In the genomic region with DNA sequence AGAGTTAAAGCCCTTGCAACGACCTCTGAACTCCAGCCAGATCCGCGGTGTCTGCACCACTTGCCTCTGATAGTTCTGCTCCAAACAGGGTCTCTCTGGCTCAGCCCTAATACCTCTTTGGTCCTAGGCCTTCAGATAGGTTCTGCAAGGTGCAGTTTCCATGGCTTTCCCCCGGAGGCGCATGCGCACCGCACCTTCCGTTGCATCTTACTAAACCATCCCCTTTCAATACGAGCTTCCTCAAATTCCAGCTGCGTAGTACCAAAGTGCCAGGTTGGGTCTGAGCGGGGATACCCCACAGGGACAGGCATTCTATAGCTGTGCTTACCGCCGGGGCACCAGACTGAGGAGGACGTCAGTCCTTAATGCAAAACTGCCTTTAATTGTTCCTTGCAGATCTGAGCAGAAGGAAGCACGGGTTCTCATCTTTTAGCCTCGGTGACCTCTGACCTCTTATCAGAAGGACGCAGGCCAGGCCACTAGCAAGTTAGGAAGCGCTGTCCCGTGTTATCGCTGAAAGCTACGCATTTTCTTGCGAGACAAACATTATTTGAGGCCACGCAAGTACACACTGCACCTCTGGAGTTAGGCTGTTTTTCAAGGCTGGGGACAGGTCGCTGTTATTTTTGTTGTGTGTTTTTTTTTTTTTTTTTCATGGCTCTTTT, we compare ENCODE assay signal across 8 mouse cellular contexts.
DNase-seq lines count a peak whose midpoint lies in the region; ATAC-seq and TF ChIP-seq lines count a peak whose summit lies in the region.

No protein-coding gene starts in this region.

- no peak overlapping the region for H3K9ac ChIP-seq in embryonic facial prominence, embryonic 15.5 days
- H3K9ac ChIP-seq in limb, embryonic 13.5 days: no peak overlapping the region

- H3K4me2 ChIP-seq in embryonic facial prominence, embryonic 15.5 days (replicated peaks): 0 out of 2 replicates have a peak overlapping the region, but pooled peaks have one; percentile 3
- peak overlapping the region; percentile 44 for H3K4me2 ChIP-seq in limb, embryonic 13.5 days (replicated peaks)

- ATAC-seq in embryonic facial prominence, embryonic 15.5 days (ENCODE audit: insufficient number of reproducible peaks, low FRiP score, low TSS enrichment, low read depth): no peak
- no peak for ATAC-seq in limb, embryonic 13.5 days (ENCODE audit: low FRiP score, low read depth)

- peak; percentile 28 for TF ChIP-seq CTCF in left cerebral cortex, adult 2 months (IDR thresholded peaks at IDR 0.05)

- peaks cover 28% of the 10 kb centered on the region for H3K27me3 ChIP-seq in embryonic facial prominence, embryonic 15.5 days
- peaks cover 57% of the 10 kb centered on the region for H3K27me3 ChIP-seq in limb, embryonic 13.5 days

- intact Hi-C loops in left cerebral cortex, adult 2 months (cut with DNase I): loop anchor here (5.0 to 10.0 kb wide), 2 partner anchors 170 to 1528 kb away; partner anchors contain the start of gene Bcl11b
- intact Hi-C loops in left cerebral cortex, postnatal 36 days (cut with DNase I): loop anchor here (5.0 kb wide), 3 partner anchors 97 to 1523 kb away; no protein-coding TSS in a partner anchor

- peak in 1 of 2 experiments; percentile 70 for DNase-seq in left cerebral cortex, adult 2 months (ENCODE audit: extremely low spot score in 1 of 2, low spot score in 2 of 2)
- no peak for DNase-seq in left cerebral cortex, postnatal 36 days (ENCODE audit: low spot score in 2 of 2)
- DNase-seq in right cerebral cortex, postnatal 36 days (ENCODE audit: low spot score in 2 of 2): peak; percentile 29 to 48
- DNase-seq in urinary bladder, adult 2 months (ENCODE audit: low spot score): no peak
- DNase-seq in kidney, postnatal 10 days: no peak
- DNase-seq in urinary bladder, postnatal 36 days (ENCODE audit: low spot score in 2 of 2): no peak

- H3K4me1 ChIP-seq in embryonic facial prominence, embryonic 15.5 days: peaks cover 20% of the 10 kb centered on the region
- peaks cover 17% of the 10 kb centered on the region for H3K4me1 ChIP-seq in limb, embryonic 13.5 days

- WGBS in embryonic facial prominence, embryonic 15.5 days: 10% methylated on average over 24 of the region's 24 CpGs
- WGBS in limb, embryonic 13.5 days: 14% methylated on average over 24 of the region's 24 CpGs

- H3K9me3 ChIP-seq in embryonic facial prominence, embryonic 15.5 days (replicated peaks): no peaks in the 10 kb centered on the region
- H3K9me3 ChIP-seq in limb, embryonic 13.5 days: no peaks in the 10 kb centered on the region

- H3K4me3 ChIP-seq in left cerebral cortex, adult 2 months: no peak overlapping the region
- no peak overlapping the region for H3K4me3 ChIP-seq in embryonic facial prominence, embryonic 15.5 days (replicated peaks)
- no peak overlapping the region for H3K4me3 ChIP-seq in limb, embryonic 13.5 days

- peak overlapping the region; percentile 20; the same call in 1 of the 2 replicates for H3K27ac ChIP-seq in left cerebral cortex, adult 2 months
- no peak overlapping the region for H3K27ac ChIP-seq in embryonic facial prominence, embryonic 15.5 days (replicated peaks)
- H3K27ac ChIP-seq in limb, embryonic 13.5 days: no peak overlapping the region

- no peaks in the 10 kb centered on the region for H3K36me3 ChIP-seq in embryonic facial prominence, embryonic 15.5 days
- H3K36me3 ChIP-seq in limb, embryonic 13.5 days: no peaks in the 10 kb centered on the region

Comparison
In these comparisons a context has a peak if more than half of its experiments do, and no peak if none do; other contexts are left out.
1. DNase-seq: peak in right cerebral cortex, postnatal 36 days (2 of 2); none in left cerebral cortex, postnatal 36 days (0 of 2), urinary bladder, adult 2 months (single experiment), kidney, postnatal 10 days (single experiment) and urinary bladder, postnatal 36 days (0 of 2).